Mouse (Mus musculus) heart, embryonic 15.5 days (tissue): ENCODE results near the gene Fnd3c2. TPM values are rescaled to one million over a fixed set of nuclear protein-coding genes. Genes with fewer than 3 reads are reported as not detected.

Experiments used
- ATAC-seq: fragments of 200-750 bp; cut with Nextera tagmentation; replicated peaks from 2 replicates; pipeline ENCODE4 v1.8.0; 2017; ENCODE audit warnings: low read depth, moderate TSS enrichment; ENCODE audit not compliant: insufficient number of reproducible peaks, insufficient read depth, low FRiP score
- H3K27ac ChIP-seq: fragments of 300-500 bp; sonication (generic); 2 replicates; pipeline ENCODE4 v1.5.1; 2015; ENCODE audit warnings: mild to moderate bottlenecking, inconsistent platforms
- H3K27me3 ChIP-seq: fragments of 300-500 bp; sonication (generic); 2 replicates; pipeline ENCODE4 v1.6.1; 2015; ENCODE audit warnings: inconsistent platforms
- H3K36me3 ChIP-seq: fragments of 300-500 bp; sonication (generic); 2 replicates; pipeline ENCODE4 v1.6.1; 2015; ENCODE audit warnings: mild to moderate bottlenecking, inconsistent platforms
- H3K4me1 ChIP-seq: fragments of 300-500 bp; sonication (generic); replicated peaks from 2 replicates; pipeline ENCODE4 v1.6.1; 2015; ENCODE audit warnings: inconsistent platforms
- H3K4me2 ChIP-seq: fragments of 300-500 bp; sonication (generic); 2 replicates; pipeline ENCODE4 v1.6.1; 2015; ENCODE audit warnings: inconsistent platforms, mild to moderate bottlenecking, moderate library complexity
- H3K4me3 ChIP-seq: fragments of 300-500 bp; sonication (generic); 2 replicates; pipeline ENCODE4 v1.5.1; 2015; ENCODE audit warnings: mild to moderate bottlenecking, inconsistent platforms
- H3K9ac ChIP-seq: fragments of 300-500 bp; sonication (generic); 2 replicates; pipeline ENCODE4 v1.6.1; 2015; ENCODE audit warnings: mild to moderate bottlenecking, inconsistent platforms
- H3K9me3 ChIP-seq: fragments of 300-500 bp; sonication (generic); replicated peaks from 2 replicates; pipeline ENCODE4 v1.6.1; 2016; ENCODE audit warnings: inconsistent platforms
- WGBS: fragments of 180-500 bp; shearing (Covaris S2); methylation state at CpG from one replicate; pipeline ENCODE4 v1.1.7; 2015; ENCODE audit warnings: mixed read lengths; 5-methylcytosine and 5-hydroxymethylcytosine counted together
- polyA plus RNA-seq: library from polyadenylated mRNA; unstranded; fragments of >200 nt; fragmentation: Nextera tagmentation; extraction: Ambion mirVana; gene quantifications from 2 replicates; pipeline ENCODE4 v1.2.1, GENCODE M21; 2015

Gene Fnd3c2
- polyA plus RNA-seq, 1 experiment from 2014 or later, result not detected

DNA sequence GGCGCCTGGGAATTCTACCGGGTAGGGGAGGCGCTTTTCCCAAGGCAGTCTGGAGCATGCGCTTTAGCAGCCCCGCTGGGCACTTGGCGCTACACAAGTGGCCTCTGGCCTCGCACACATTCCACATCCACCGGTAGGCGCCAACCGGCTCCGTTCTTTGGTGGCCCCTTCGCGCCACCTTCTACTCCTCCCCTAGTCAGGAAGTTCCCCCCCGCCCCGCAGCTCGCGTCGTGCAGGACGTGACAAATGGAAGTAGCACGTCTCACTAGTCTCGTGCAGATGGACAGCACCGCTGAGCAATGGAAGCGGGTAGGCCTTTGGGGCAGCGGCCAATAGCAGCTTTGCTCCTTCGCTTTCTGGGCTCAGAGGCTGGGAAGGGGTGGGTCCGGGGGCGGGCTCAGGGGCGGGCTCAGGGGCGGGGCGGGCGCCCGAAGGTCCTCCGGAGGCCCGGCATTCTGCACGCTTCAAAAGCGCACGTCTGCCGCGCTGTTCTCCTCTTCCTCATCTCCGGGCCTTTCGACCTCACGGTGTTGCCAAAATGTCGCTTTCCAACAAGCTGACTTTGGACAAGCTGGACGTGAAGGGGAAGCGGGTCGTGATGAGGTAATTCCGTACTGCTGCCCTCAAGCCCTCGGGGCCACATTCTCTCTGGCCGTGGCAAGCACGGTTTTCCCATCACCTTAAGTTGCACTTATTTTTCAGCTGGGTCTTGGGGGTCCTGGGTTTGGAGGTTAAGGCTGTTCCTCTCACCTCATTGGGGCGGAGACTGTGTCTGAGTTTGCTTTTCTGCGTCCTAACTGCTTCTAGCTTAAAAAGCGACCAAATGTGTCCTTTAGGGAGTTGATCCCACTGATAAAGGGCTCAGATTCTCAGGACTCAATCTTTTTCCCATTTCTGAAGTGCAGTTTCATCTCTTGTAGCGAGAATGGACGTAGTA, 68.2 kb downstream of the Fnd3c2 start, which contains the start of gene Pgk1:
TSS of gene Pgk1 (plus strand) at position 388 of the 937 bp plus-strand sequence.
- Histone ChIP-seq H3K27me3 (no peaks in the 10 kb centered on the region), H3K4me3 (peak within 1 kb of the TSS; percentile 59), H3K4me2 (peak within 1 kb of the TSS; percentile 63), H3K36me3 (no peaks in the 10 kb centered on the region), H3K9ac (peak within 1 kb of the TSS; percentile 65), H3K27ac (peak within 1 kb of the TSS; percentile 91), H3K4me1 (peaks cover 14% of the 10 kb centered on the region), H3K9me3 (no peaks in the 10 kb centered on the region)
- peak; percentile 98 for ATAC-seq
- 9% methylated on average over 54 of the region's 55 CpGs for WGBS

DNA sequence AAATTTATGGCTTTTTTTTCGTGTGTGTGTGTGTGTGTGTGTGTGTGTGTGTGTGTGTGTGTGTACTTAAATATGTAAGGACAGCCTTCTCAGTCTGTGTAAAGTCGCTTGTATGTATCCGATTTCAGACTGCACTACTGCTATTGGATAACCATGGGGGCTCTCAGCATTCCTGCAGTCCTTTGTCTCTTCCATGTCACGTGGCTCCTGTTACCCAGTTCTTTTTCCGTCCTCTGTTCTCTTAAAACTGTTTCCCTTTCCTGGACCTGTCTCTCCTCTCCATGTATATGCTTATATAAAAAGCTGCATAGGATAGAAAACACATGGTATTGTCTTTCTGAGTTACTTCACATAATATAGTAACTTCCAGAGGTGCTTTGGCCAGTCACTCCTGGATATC, 69.5 kb downstream of the Fnd3c2 start:
- Histone ChIP-seq H3K4me1 (peaks cover 12% of the 10 kb centered on the region; the same call in 1 of the 2 replicates), H3K9ac (no peak overlapping the region), H3K27ac (peak overlapping the region; percentile 91), H3K4me2 (0 out of 2 replicates have a peak overlapping the region, but pooled peaks have one; percentile 49), H3K36me3 (no peaks in the 10 kb centered on the region), H3K27me3 (no peaks in the 10 kb centered on the region), H3K9me3 (no peaks in the 10 kb centered on the region), H3K4me3 (no peak overlapping the region)
- 20% methylated on average over 5 of the region's 5 CpGs for WGBS
- no peak for ATAC-seq

Other genes with a start within 250 kb of the Fnd3c2 start
- gene Magt1, start 243.5 kb downstream of the Fnd3c2 start, polyA plus RNA-seq, result 46.0 and 47.8 TPM in 2 replicates
- 728 and 1,044 TPM in 2 replicates for gene Cox7b, start 239.7 kb downstream of the Fnd3c2 start, polyA plus RNA-seq
- 10.6 and 12.6 TPM in 2 replicates for gene Atp7a, start 228.1 kb downstream of the Fnd3c2 start, polyA plus RNA-seq
- gene Tlr13, start 112.2 kb downstream of the Fnd3c2 start, polyA plus RNA-seq, result 0.43 and 1.3 TPM in 2 replicates
- 569 and 615 TPM in 2 replicates for gene Pgk1, start 68.3 kb downstream of the Fnd3c2 start, polyA plus RNA-seq
- gene Taf9b, start 34.2 kb downstream of the Fnd3c2 start, polyA plus RNA-seq, result 17.4 and 17.9 TPM in 2 replicates
- 0.71 and 1.1 TPM in 2 replicates for gene Fndc3c1, start 230.0 kb upstream of the Fnd3c2 start, polyA plus RNA-seq